Mouse (Mus musculus) embryo, embryonic 9.5 days (tissue): ENCODE data around the gene Dnajb3.

ENCODE experiments used
- DNase-seq: peaks from one replicate; pipeline ENCODE4 v3.0.0-alpha.2; 2017; ENCODE audit errors: extremely low spot score

The Dnajb3 gene

GRCm38 (mm10) chr1:88205294-88205922 lies at the start of gene Dnajb3:
Dnajb3 (minus strand) TSS chr1:88205782.
- DNase-seq, result peak; percentile 85

- no peak for DNase-seq
Observed at GRCm38 (mm10) chr1:88254793-88255465, 49.3 kb upstream of the Dnajb3 start.

DNA sequence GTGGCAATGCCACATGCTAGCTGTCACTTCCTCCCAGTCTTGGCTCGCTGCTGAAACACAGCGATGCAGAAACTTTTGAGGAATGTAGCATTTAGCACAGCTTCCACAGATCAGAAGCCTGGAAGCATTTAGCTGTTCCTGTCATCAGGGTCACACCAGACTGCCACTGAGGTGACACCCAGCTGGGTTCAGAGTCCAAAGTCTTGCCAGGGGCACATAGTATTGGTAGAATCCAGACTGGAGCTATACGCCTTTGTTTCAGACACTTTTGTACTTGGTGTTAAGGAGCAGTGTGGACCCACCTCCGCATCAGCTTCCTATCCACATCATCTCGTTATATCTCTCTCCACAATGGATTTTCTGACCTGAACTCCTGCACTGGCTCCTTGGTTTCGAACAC lies 48.0 kb upstream of the Dnajb3 start:
- no peak for DNase-seq

- DNase-seq, result no peak
Observed at GRCm38 (mm10) chr1:88253106-88253505, 47.5 kb upstream of the Dnajb3 start.

- no peak for DNase-seq
Observed at GRCm38 (mm10) chr1:88250023-88250422, 44.4 kb upstream of the Dnajb3 start.

GRCm38 (mm10) chr1:88249596-88249995 lies 44.0 kb upstream of the Dnajb3 start:
- no peak for DNase-seq

GRCm38 (mm10) chr1:88248658-88249057 lies 43.1 kb upstream of the Dnajb3 start:
- no peak for DNase-seq

DNA sequence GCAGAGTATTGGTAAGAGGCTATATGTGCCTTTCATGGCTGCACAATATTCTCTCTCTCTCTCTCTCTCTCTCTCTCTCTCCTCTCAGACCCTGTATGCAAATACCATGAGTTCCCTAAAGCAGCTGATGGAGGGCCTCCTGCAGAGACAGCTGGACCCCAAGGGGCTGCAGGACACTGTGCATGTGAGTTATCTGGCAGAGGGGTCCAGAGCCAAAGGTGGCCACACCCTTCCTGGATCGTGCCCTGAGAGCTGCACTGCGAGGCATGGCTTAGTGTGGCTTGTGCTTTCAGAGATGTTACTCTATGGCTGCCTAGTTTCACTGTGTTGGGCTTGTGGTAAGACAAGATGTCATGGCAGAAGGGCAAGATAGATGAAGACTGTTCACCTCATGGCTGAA lies 42.1 kb upstream of the Dnajb3 start:
- DNase-seq, result no peak

DNA sequence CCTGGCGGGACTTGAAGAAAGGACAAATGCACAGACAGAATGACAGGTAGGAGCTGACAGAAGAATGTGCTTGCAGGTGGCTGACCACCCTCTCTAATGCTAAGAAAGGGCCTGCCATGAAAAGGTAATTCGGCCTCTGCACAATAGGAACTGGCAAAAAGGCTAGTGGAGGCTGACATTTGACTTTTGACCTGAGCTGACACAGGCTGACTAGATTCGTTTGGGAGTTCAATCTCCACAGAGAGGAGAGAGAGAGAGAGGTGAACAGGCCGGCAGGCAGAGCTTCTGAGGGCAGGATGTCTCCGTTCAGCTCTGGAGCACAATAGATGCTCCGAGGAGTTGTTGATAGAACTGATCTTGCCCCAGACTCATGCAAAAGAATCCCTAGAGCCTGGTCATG lies 40.8 kb upstream of the Dnajb3 start:
- no peak for DNase-seq

GRCm38 (mm10) chr1:88245881-88246280 lies 40.3 kb upstream of the Dnajb3 start:
- no peak for DNase-seq

DNA sequence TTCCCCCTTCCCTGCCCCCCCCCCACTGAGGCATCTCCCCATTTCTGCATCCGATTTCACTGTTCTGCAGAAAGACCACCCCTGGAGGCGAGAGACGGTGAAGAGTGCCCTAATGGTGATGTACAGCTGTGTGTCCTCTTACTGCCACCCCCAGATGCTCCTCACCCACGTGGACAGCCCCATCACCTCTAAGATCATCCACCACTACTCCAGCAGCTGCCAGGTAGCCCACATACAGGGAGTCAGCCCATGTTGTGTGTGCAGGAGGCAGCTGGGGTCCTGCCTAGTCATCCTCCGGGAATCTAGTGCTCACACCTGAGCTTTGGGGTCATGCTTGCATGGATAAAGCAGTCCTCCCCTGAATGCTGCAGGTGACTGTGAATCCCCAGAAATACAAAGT lies 38.3 kb upstream of the Dnajb3 start:
- no peak for DNase-seq

DNA sequence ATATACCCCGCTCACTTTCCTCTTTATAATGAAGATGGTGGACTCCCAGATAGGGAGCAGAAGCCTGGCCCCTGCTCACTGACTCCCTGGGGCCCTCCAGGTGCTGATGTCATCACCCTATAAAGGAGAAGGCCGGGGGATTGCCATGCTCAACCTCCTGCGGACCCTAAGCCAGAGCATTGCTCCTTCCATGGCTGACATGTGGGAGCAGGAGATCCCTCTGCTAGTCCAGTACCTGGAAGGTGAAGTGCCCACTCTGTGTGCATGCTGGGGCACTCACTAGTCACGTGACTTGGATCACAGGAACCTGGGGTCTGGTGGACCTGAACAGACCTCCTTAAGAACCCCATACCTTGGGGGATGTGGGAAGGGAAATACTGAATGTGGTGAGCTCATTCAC lies 35.0 kb upstream of the Dnajb3 start:
- DNase-seq, result no peak

DNA sequence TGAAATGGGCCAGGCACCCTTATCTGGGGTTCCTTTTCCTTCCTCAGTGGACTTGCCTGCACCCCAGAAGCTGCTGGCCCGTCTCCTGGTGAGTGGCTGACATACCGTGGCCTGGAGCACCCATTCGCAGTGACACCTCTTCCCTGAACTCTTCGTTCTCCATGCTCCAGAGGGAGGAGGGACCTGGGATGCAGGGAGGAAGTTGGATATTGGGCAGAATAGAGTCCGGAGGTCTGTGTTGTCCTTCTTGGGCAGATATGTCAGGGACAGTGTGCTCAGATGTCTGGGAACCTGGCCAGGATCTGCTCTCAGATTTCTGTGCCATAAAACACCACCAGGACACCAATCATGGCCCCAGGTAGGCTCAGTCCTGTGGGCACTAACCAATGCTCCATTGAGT lies 34.5 kb upstream of the Dnajb3 start:
- no peak for DNase-seq

DNA sequence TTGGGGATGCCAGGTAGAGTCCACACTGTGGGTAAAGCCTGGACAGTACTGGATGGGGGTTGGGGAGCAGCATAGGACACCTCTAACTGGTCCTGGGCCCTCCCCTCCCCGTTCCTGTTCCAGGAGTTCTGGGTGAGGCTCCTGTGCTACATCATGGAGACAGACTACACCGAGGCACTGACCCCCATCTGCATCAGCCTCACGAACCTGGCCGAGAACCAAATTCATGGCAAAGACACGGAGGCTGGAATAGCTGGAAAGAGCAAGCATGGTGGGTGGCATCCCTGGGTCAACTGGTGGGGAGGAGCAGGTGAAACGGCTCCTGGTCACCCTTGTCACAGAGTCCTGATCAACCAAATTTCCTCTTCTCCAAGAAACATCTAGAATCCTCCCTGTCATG lies 33.2 kb upstream of the Dnajb3 start:
- DNase-seq, result no peak

DNA sequence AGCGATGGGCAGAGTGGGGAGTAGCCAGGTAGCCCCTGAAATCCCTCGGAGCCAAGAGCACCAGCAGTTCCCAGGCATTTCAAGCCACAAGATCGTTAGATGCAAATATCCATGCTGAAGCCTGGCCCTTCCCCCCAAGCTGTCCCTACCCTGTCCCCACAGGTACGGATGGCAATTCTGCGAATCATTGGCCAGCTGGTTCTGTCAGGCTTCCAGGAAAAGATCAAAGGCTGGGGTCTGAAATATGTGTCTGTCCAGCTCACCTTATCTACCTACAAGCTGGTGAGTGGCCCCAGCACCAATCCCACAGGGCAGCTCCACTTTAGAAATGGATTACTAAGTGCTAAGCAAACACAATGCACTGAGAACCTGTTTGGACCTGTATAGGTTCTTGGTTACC lies 31.7 kb upstream of the Dnajb3 start:
- no peak for DNase-seq

- no peak for DNase-seq
Observed at GRCm38 (mm10) chr1:88235894-88236415, 30.4 kb upstream of the Dnajb3 start.

GRCm38 (mm10) chr1:88235046-88235893 lies 29.7 kb upstream of the Dnajb3 start:
- no peak for DNase-seq

DNA sequence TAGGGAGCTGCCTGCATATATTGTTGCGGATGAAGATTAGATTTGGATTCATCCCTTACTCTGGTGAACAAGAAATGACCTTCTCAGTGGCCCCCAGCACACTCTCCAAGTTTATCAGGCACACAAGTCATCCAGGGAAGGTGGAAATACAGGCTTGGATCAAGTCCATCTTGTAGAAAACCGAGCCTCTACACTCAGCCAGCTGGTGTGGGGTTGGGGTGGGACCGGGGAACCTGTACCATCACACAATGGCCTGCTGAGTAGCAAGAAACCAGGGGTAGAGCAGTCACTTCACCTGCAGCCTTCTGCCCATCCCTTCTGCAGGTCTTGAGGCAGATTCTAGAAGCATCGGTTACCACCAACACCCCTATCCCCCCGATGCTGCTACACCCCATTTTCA lies 29.1 kb upstream of the Dnajb3 start:
- DNase-seq, result no peak

DNA sequence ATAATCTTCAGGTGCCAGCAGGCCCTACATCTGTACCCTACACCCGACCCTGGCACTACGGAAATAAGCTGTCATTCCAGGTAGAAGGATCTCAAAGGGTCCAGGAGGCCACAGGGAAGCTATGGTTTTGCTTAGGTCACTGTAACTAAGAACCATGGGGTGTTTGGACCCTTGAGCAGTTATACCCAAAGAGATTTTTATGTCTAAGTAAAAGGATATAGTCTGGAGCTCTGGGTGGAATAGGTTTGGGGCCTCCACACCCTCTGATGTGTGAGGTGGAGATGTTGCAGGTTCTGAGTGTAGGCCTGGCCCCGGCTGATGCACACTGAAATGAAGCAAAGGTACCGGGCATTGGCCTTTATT lies 28.6 kb upstream of the Dnajb3 start:
- no peak for DNase-seq

GRCm38 (mm10) chr1:88233421-88234247 lies 28.1 kb upstream of the Dnajb3 start:
- DNase-seq, result no peak

- no peak for DNase-seq
Observed at GRCm38 (mm10) chr1:88232664-88233380, 27.2 kb upstream of the Dnajb3 start.
